Mouse (Mus musculus): Measurements from ENCODE around the gene C2cd2. TPM values are rescaled to one million over a fixed set of nuclear protein-coding genes. Genes with fewer than 3 reads are reported as not detected.
A peak's percentile ranks its signal among the peaks of the same experiment; 100 is the strongest.

Gene C2cd2
- polyA plus RNA-seq, 1 experiment from 2014 or later = 19.2 TPM

- H3K9me3 ChIP-seq (ENCODE audit: control insufficient read depth, low read depth, low read length) = no peaks in the 10 kb centered on the region
- ATAC-seq (ENCODE audit: insufficient number of reproducible peaks, insufficient read depth, low FRiP score, low read depth) = no peak
- H3K4me3 ChIP-seq (ENCODE audit: low read depth, low read length) = no peak overlapping the region
- H3K27me3 ChIP-seq (ENCODE audit: control insufficient read depth, insufficient read depth, low read length) = no peaks in the 10 kb centered on the region
- no peaks in the 10 kb centered on the region for H3K4me1 ChIP-seq (ENCODE audit: control insufficient read depth, insufficient read depth, low read length)
- H3K36me3 ChIP-seq (ENCODE audit: control insufficient read depth, insufficient read depth, low read length) = no peaks in the 10 kb centered on the region
- H3K9ac ChIP-seq (replicated peaks; ENCODE audit: low read depth, low read length) = no peak overlapping the region
- 84% methylated on average over 3 of the region's 3 CpGs for WGBS
- no peak overlapping the region for H3K4me2 ChIP-seq (replicated peaks; ENCODE audit: low read depth, low read length)
- H3K27ac ChIP-seq (ENCODE audit: low read length) = no peak overlapping the region
Measured at GRCm38 (mm10) chr16:97935815-97936214, 26.6 kb downstream of the C2cd2 start.

GRCm38 (mm10) chr16:97930231-97930630 is 32.2 kb downstream of the C2cd2 start:
- Histone ChIP-seq H3K4me2 (replicated peaks; ENCODE audit: low read depth, low read length) (no peak overlapping the region), H3K4me3 (ENCODE audit: low read depth, low read length) (no peak overlapping the region), H3K27me3 (ENCODE audit: control insufficient read depth, insufficient read depth, low read length) (no peaks in the 10 kb centered on the region), H3K9me3 (ENCODE audit: control insufficient read depth, low read depth, low read length) (no peaks in the 10 kb centered on the region), H3K4me1 (ENCODE audit: control insufficient read depth, insufficient read depth, low read length) (no peaks in the 10 kb centered on the region), H3K27ac (ENCODE audit: low read length) (no peak overlapping the region), H3K36me3 (ENCODE audit: control insufficient read depth, insufficient read depth, low read length) (no peaks in the 10 kb centered on the region), H3K9ac (replicated peaks; ENCODE audit: low read depth, low read length) (no peak overlapping the region)
- ATAC-seq (ENCODE audit: insufficient number of reproducible peaks, insufficient read depth, low FRiP score, low read depth) = no peak

- H3K27ac ChIP-seq (ENCODE audit: low read length) = no peak overlapping the region
- no peaks in the 10 kb centered on the region for H3K36me3 ChIP-seq (ENCODE audit: control insufficient read depth, insufficient read depth, low read length)
- H3K27me3 ChIP-seq (ENCODE audit: control insufficient read depth, insufficient read depth, low read length) = no peaks in the 10 kb centered on the region
- no peak overlapping the region for H3K9ac ChIP-seq (replicated peaks; ENCODE audit: low read depth, low read length)
- H3K4me3 ChIP-seq (ENCODE audit: low read depth, low read length) = no peak overlapping the region
- H3K4me1 ChIP-seq (ENCODE audit: control insufficient read depth, insufficient read depth, low read length) = no peaks in the 10 kb centered on the region
- no peak overlapping the region for H3K4me2 ChIP-seq (replicated peaks; ENCODE audit: low read depth, low read length)
- H3K9me3 ChIP-seq (ENCODE audit: control insufficient read depth, low read depth, low read length) = no peaks in the 10 kb centered on the region
- no peak for ATAC-seq (ENCODE audit: insufficient number of reproducible peaks, insufficient read depth, low FRiP score, low read depth)
- WGBS = 75% methylated on average over 1 of the region's 1 CpGs
Measured at GRCm38 (mm10) chr16:97929520-97929919, 32.9 kb downstream of the C2cd2 start.

- Histone ChIP-seq H3K9ac (replicated peaks; ENCODE audit: low read depth, low read length) (no peak overlapping the region), H3K4me3 (ENCODE audit: low read depth, low read length) (no peak overlapping the region), H3K4me2 (replicated peaks; ENCODE audit: low read depth, low read length) (no peak overlapping the region), H3K36me3 (ENCODE audit: control insufficient read depth, insufficient read depth, low read length) (no peaks in the 10 kb centered on the region), H3K9me3 (ENCODE audit: control insufficient read depth, low read depth, low read length) (no peaks in the 10 kb centered on the region), H3K27me3 (ENCODE audit: control insufficient read depth, insufficient read depth, low read length) (no peaks in the 10 kb centered on the region), H3K4me1 (ENCODE audit: control insufficient read depth, insufficient read depth, low read length) (no peaks in the 10 kb centered on the region), H3K27ac (ENCODE audit: low read length) (no peak overlapping the region)
- no peak for ATAC-seq (ENCODE audit: insufficient number of reproducible peaks, insufficient read depth, low FRiP score, low read depth)
- WGBS = 85% methylated on average over 3 of the region's 3 CpGs
Measured at GRCm38 (mm10) chr16:97927331-97927938, 35.0 kb downstream of the C2cd2 start.

- ATAC-seq (ENCODE audit: insufficient number of reproducible peaks, insufficient read depth, low FRiP score, low read depth) = no peak
- H3K27ac ChIP-seq (ENCODE audit: low read length) = no peak overlapping the region
- H3K9ac ChIP-seq (replicated peaks; ENCODE audit: low read depth, low read length) = no peak overlapping the region
- H3K36me3 ChIP-seq (ENCODE audit: control insufficient read depth, insufficient read depth, low read length) = no peaks in the 10 kb centered on the region
- WGBS = 88% methylated on average over 9 of the region's 9 CpGs
- H3K4me2 ChIP-seq (replicated peaks; ENCODE audit: low read depth, low read length) = no peak overlapping the region
- H3K4me1 ChIP-seq (ENCODE audit: control insufficient read depth, insufficient read depth, low read length) = peaks cover 4% of the 10 kb centered on the region; the same call in 1 of the 2 replicates
- H3K4me3 ChIP-seq (ENCODE audit: low read depth, low read length) = no peak overlapping the region
- H3K9me3 ChIP-seq (ENCODE audit: control insufficient read depth, low read depth, low read length) = no peaks in the 10 kb centered on the region
- no peaks in the 10 kb centered on the region for H3K27me3 ChIP-seq (ENCODE audit: control insufficient read depth, insufficient read depth, low read length)
Measured at GRCm38 (mm10) chr16:97926381-97926780, 36.0 kb downstream of the C2cd2 start.

- H3K27me3 ChIP-seq (ENCODE audit: control insufficient read depth, insufficient read depth, low read length) = no peaks in the 10 kb centered on the region
- H3K4me2 ChIP-seq (replicated peaks; ENCODE audit: low read depth, low read length) = no peak overlapping the region
- no peaks in the 10 kb centered on the region for H3K36me3 ChIP-seq (ENCODE audit: control insufficient read depth, insufficient read depth, low read length)
- WGBS = 76% methylated on average over 2 of the region's 2 CpGs
- H3K4me1 ChIP-seq (ENCODE audit: control insufficient read depth, insufficient read depth, low read length) = peaks cover 8% of the 10 kb centered on the region; the same call in 1 of the 2 replicates
- H3K9me3 ChIP-seq (ENCODE audit: control insufficient read depth, low read depth, low read length) = no peaks in the 10 kb centered on the region
- no peak for ATAC-seq (ENCODE audit: insufficient number of reproducible peaks, insufficient read depth, low FRiP score, low read depth)
- H3K4me3 ChIP-seq (ENCODE audit: low read depth, low read length) = no peak overlapping the region
- H3K27ac ChIP-seq (ENCODE audit: low read length) = no peak overlapping the region
- no peak overlapping the region for H3K9ac ChIP-seq (replicated peaks; ENCODE audit: low read depth, low read length)
Measured at GRCm38 (mm10) chr16:97925760-97926159, 36.6 kb downstream of the C2cd2 start.

- H3K4me1 ChIP-seq (ENCODE audit: control insufficient read depth, insufficient read depth, low read length) = peaks cover 8% of the 10 kb centered on the region; the same call in 1 of the 2 replicates
- no peaks in the 10 kb centered on the region for H3K9me3 ChIP-seq (ENCODE audit: control insufficient read depth, low read depth, low read length)
- no peaks in the 10 kb centered on the region for H3K36me3 ChIP-seq (ENCODE audit: control insufficient read depth, insufficient read depth, low read length)
- WGBS = 57% methylated on average over 1 of the region's 1 CpGs
- ATAC-seq (ENCODE audit: insufficient number of reproducible peaks, insufficient read depth, low FRiP score, low read depth) = no peak
- no peak overlapping the region for H3K27ac ChIP-seq (ENCODE audit: low read length)
- H3K4me3 ChIP-seq (ENCODE audit: low read depth, low read length) = no peak overlapping the region
- no peak overlapping the region for H3K4me2 ChIP-seq (replicated peaks; ENCODE audit: low read depth, low read length)
- no peak overlapping the region for H3K9ac ChIP-seq (replicated peaks; ENCODE audit: low read depth, low read length)
- no peaks in the 10 kb centered on the region for H3K27me3 ChIP-seq (ENCODE audit: control insufficient read depth, insufficient read depth, low read length)
Measured at GRCm38 (mm10) chr16:97923700-97924099, 38.7 kb downstream of the C2cd2 start.

GRCm38 (mm10) chr16:97922779-97923126 is 39.6 kb downstream of the C2cd2 start:
- Histone ChIP-seq H3K36me3 (ENCODE audit: control insufficient read depth, insufficient read depth, low read length) (no peaks in the 10 kb centered on the region), H3K27me3 (ENCODE audit: control insufficient read depth, insufficient read depth, low read length) (no peaks in the 10 kb centered on the region), H3K4me1 (ENCODE audit: control insufficient read depth, insufficient read depth, low read length) (peaks cover 8% of the 10 kb centered on the region; the same call in 1 of the 2 replicates), H3K27ac (ENCODE audit: low read length) (no peak overlapping the region; the same call in 1 of the 2 replicates), H3K4me2 (replicated peaks; ENCODE audit: low read depth, low read length) (peak overlapping the region; percentile 85), H3K9me3 (ENCODE audit: control insufficient read depth, low read depth, low read length) (no peaks in the 10 kb centered on the region), H3K9ac (replicated peaks; ENCODE audit: low read depth, low read length) (peak overlapping the region; percentile 81), H3K4me3 (ENCODE audit: low read depth, low read length) (peak overlapping the region; percentile 93)
- WGBS = 4% methylated on average over 9 of the region's 9 CpGs
- ATAC-seq (ENCODE audit: insufficient number of reproducible peaks, insufficient read depth, low FRiP score, low read depth) = peak; percentile 38; the same call in 1 of the 2 replicates

All from stomach, embryonic 14.5 days (tissue).